Mouse (Mus musculus) monocyte, adult 5-6 weeks (primary cell): ENCODE measurements at regions not wholly inside any gene's neighbourhood (a gene's known extent, or its start where the extent isn't known, plus 50 kb on each side); places are given as distances from the start of the nearest gene placed in this dataset.
"Not testable (repeated sequence)": the region's sequence is repeated elsewhere in the genome, so short reads cannot be mapped to it uniquely, and the experiment has no call there.

ENCODE experiments used
- ATAC-seq: fragments of 153-309, 156-312 bp; replicated peaks from 2 replicates; pipeline ENCODE4 v1.8.0; 2017; ENCODE audit warnings: mild to moderate bottlenecking; ENCODE audit not compliant: low TSS enrichment, insufficient number of reproducible peaks, severe bottlenecking, poor library complexity, low FRiP score

DNA sequence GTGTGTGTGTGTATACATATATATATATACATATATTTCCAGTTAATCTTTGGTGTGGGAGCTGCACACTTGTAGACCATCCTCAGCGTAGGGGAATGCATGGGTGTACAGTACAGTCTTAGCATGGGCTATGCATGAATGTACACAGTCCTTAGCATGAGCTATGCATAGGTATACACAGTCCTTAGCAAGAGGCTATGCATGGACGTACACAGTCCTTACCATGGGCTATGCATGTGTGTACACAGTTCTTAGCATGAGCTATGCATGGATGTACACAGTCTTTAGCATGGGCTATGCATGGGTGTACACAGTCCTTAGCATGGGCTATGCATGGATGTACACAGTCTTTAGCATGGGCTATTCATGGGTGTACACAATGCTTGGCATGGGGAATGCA lies 70.5 kb downstream of the Rchy1 start:
- no peak for ATAC-seq

DNA sequence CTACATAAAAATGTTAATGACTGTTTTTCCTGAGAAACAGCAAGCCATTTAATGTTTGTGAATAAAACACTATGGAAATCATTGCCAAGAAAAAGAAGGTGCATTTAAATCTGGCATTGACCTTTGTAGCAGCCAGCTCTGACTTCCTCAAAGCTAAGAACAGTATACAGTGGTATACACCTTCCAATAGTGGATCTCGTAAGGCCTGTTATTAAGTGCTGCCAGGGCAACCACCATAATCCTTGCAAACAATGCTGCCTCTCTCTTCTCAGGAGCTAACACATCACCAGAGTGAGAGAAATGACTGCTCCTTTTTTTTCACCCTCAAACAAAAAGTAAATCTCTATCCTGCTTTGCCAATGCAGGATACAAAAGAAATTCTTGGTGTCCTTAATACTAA lies 81.1 kb downstream of the Rchy1 start:
- no peak for ATAC-seq

DNA sequence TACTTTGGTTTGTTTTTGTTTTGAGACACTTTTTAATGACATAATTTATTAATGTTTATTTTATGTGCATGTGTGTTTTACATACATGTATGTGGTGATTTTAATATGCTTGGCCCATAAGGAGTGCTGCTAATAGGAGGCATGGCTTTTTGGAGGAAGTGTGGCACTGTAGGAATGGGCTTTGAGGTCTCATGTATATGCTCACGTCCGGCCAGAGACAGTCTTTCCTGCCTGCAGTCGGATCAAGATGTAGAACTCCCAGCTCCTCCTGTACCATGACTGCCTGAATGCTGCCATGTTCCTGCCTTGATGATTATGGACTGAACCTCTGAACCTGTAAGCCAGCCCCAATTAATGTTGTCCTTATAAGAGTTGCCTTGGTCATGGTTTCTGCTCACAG lies 82.6 kb downstream of the Rchy1 start:
- no peak for ATAC-seq

DNA sequence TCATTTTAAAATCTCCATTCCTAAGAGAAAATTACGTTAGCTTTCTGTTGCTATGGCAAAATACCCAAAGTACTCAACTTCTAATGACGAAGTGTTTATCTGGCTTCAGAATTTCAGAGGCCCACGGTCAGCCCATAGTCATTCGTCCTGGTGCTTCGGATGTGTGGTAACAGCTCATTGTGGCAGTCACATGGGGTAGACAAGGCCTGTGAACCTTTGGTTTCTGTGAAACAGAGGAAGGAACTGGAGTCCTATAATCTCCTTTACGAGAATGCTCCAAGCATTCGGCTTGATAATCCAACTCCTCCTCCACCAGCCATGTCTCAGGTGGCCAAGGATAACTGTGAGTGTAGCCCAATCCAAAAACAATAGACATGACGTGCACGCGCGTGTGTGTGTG lies 84.2 kb downstream of the Rchy1 start:
- ATAC-seq, result no peak

GRCm38 (mm10) chr5:91876682-91877031 lies 86.2 kb downstream of the Rchy1 start:
- ATAC-seq, result no peak

DNA sequence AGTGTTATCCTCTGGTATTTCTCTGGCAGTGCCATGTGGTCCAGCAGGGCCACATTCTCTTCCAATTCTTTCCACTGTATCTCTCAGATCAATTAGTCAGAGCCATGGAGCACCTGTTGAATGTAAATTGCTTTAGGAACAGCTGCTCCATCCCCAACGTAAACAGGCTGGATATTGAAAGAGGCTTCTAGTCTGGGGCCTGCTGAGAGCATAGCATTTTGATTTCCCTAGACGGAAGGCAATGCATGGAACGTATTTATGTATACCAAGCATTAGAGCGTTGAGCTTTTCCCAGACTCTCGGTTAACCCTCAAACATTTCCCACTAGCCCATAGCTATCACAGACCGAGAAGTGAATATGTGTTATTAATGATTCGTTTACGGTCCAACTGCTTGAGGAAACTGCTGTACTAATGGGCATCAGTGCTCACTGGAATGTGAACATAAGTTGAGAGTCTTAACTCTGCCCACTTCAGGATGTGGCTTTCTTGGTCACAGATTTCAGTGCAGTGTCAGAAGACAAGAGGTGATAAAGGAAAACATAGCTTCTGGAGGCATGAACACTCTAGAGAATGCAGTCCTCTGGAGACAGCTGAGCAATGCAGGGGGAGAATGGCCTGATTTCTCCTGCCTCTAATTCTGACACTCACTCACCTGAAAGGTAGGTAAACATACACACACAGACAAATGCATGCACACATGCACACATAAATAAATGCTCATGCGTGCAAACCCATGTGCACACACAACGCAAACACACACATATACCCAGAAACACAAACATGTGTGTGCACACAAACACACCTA lies 86.8 kb downstream of the Rchy1 start:
- no peak for ATAC-seq

- no peak for ATAC-seq
These were observed 90.1 kb downstream of the Rchy1 start for GRCm38 (mm10) chr5:91872816-91873215.

- ATAC-seq, result no peak
These were observed 93.1 kb downstream of the Rchy1 start for GRCm38 (mm10) chr5:91869791-91870190.

GRCm38 (mm10) chr5:91866184-91866583 lies 96.7 kb downstream of the Rchy1 start:
- no peak for ATAC-seq

- ATAC-seq, result no peak
These were observed 97.5 kb downstream of the Rchy1 start for GRCm38 (mm10) chr5:91865365-91865764.

DNA sequence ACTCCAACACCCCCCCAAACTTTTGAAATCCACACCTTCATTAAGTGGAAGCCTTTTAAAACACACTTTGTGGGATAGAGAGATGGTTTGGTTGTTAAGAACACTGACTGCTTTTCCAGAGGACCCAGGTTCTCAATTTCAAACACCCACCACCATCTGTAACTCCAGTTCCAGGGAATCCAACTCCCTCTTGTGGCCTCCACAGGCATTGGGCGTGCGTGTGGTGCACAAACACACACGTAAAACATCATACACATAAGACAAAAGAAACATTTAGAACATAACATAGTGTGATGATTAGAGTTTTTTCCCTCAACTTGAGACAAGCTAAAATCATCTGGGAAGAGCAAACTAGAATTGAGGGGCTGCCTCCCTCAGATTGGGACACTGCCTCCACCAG lies 100.0 kb downstream of the Rchy1 start:
- ATAC-seq, result no peak

GRCm38 (mm10) chr5:91862243-91862642 lies 100.6 kb downstream of the Rchy1 start:
- no peak for ATAC-seq

GRCm38 (mm10) chr5:91861440-91862187 lies 101.3 kb downstream of the Rchy1 start:
- ATAC-seq, result no peak

DNA sequence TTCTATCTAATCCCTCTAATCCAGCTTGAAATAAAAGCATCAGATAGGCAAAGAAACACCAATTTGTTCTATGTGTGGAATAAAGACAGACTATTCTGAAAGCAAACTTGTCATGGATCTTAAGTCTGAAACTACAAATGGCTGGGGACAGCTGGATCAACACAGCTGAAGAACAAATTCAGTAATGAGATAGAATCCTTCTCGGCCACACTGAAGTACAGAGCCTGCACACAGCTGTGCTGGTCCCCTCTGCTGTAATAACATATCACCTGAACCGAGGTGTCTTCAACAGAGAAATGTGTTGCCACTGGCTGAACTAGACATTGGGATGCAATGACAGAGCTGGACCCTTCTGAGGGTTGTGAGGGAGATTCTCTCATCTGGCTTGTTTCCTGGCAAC lies 102.4 kb downstream of the Rchy1 start:
- no peak for ATAC-seq

DNA sequence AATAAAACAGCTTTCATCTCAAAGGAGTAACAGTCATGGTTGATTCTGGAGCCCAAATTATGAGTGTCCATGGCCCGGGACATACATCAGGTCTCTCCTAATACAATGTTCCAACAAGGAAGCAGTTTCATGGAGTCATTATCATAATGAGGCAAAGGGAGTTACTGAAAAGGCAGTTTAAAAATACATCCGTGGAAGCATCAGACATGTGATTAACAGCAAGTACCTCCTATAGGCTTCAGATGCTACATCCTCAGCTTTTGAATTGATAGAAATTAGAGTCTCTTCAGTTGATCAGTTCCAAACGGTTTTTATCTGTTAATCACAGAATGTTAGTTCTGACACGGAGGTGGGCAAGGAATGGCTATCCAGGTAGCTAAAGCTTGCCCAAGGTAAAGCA lies 110.5 kb downstream of the Rchy1 start:
- no peak for ATAC-seq

- not testable (repeated sequence) for ATAC-seq
These were observed 111.9 kb downstream of the Rchy1 start for GRCm38 (mm10) chr5:91850862-91851569.

DNA sequence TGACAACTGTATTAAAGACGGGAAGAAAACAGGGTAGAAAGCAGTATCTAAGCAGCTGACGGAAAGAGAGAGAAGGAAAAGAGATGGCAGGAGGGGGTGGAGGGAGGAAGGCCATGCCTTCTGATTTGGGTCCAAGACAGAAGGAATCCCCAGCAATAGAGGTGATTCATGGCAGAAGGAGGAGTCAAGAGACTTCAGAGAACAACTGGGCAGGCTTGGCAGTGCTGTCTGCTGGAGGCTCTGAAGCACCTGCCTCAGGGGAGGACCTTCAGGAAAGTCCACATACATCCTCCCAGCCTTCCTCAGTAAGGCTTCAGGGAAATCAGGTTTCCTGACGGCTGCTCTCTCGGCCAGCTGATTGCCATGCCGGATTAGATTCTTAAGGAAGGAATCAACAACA lies 112.4 kb downstream of the Rchy1 start:
- no peak for ATAC-seq

- no peak for ATAC-seq
These were observed 113.3 kb downstream of the Rchy1 start for GRCm38 (mm10) chr5:91849533-91849932.

DNA sequence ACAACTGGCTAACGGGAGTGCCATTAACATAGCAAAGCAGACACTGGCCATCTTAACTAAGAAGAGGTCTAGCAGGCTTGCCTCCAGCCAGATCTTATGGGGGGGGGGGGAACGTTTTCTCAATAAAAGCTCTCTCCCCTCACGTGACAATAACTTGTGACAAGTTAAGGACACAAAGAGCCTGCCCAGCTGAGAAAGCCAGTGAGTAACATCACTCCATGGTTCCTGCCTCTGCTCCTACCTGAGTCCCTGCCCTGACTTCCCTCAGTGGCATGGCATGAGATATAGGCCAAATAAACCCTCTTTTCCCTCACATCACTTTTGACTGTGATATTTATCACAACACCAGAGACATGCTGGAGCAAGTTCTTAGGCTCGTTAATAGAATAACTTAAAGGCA lies 113.8 kb downstream of the Rchy1 start:
- ATAC-seq, result no peak

DNA sequence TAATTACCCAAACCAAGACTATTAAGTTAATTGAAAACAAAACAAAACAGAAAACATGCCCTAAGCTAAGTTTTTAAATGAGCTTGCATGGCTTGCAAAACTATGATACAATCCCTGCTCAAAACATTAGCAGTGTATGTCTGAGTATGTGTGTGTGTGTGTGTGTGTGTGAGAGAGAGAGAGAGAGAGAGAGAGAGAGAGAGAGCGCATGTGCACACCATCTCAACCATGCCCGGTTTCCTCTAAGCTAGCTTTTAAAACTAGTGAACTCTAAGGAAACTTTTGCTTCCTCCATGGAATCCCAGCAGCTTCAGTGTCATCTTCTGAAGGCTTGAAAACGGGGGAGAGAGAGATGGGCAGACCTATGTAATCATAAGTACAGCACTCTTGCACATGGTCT lies 114.3 kb downstream of the Rchy1 start:
- no peak for ATAC-seq
